Mouse (Mus musculus) liver, embryonic 14.5 days (tissue): ENCODE results near the gene Ddx10.

Experiments
- CTCF ChIP-seq: IDR thresholded peaks from 2 replicates; pipeline ENCODE4 v1.5.1; 2016; ENCODE audit warnings: antibody characterized with exemption, low read depth, control low read depth
- EP300 ChIP-seq: IDR thresholded peaks from 2 replicates; pipeline ENCODE4 v1.6.1; 2016; ENCODE audit warnings: antibody characterized with exemption, low read depth

- no peak for TF ChIP-seq EP300
- no peak for TF ChIP-seq CTCF
These were observed 182.8 kb downstream of the Ddx10 start for GRCm38 (mm10) chr9:53065028-53065427.
